Mouse (Mus musculus) urinary bladder, postnatal 36 days (tissue): ENCODE measurements around the gene Ipmk.

Source experiments
- DNase-seq, 2 experiments: peaks; one replicate each; pipeline ENCODE4 v3.0.0; 2022; ENCODE audit warnings: low spot score in 2 of 2, mixed read lengths in 1 of 2

Gene Ipmk

DNA sequence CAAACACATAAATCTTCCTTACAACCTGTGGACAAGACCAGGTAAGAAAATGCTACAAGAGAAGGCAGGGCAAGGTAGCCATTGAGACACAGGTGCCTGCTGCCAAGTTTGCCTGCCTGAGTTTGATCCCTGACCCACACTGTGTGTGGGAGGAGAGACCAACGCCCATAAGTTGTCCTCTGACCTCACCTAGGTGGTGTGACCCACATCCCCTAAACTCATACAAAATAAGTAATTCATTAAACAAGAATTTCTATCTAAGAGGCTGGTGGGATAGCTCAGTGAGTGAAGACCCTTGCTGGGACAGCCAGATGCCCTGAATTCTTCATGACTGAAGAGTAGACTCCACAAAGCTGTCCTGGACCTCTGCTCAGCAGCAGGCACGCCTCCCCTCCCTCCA lies 7.4 kb upstream of the Ipmk start:
- no peak for DNase-seq

DNA sequence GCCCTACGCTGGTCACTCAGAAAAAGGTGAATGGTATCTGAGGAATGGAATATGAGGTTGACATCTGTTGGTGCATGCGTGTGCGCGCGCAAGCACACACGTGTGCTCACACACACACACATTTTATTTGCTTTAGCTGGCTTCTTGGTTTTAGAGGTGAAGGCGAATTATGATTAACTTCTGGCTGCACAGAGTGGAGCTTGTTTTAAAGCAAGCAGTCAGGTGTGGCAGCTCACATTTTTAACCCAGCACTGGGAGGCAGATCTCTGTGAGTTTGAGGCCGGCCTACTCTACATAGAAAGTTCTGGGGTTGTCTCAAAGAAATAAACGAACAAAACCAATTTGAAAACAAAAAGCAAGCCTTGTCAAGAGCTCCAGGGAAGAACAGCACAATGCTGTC lies 6.3 kb upstream of the Ipmk start:
- DNase-seq: no peak

DNA sequence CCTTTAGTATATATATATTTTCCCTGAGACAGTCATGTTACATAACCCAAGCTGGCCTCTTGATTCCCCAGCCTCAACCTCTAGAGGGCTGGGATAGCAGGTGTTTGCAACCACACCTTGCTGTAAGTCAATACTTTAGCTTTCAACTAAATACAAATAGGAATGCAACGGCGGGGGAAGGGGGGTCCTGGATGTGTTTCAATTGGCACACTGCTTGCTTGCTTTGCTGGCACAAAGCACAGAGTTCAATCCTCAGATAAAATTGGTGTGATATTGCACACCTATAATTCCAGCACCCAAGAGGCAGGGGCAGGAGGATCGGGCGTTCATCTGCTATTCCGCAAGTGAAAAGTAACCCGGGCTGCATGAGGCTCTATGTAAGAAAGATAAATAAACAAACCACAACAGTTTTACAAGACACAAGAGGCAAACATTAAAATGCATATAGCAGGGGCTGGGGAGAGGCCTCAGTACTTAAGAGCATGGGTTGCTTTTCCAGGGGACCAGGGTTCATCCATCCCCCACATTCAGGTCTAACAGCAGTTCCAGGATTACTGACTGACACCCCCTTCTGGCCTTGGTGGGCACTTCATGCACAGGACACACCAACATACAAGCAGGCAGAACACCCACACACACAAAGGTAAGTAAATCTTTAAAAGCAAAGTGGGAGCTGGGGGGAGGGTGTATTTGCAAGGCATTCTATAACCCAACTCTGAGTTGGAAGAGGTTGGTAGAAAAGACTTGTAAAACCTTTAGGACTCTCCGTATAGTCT lies 5.3 kb upstream of the Ipmk start:
- DNase-seq: no peak

- no peak for DNase-seq
Measured at GRCm38 (mm10) chr10:71343130-71343529, 4.4 kb upstream of the Ipmk start.

DNA sequence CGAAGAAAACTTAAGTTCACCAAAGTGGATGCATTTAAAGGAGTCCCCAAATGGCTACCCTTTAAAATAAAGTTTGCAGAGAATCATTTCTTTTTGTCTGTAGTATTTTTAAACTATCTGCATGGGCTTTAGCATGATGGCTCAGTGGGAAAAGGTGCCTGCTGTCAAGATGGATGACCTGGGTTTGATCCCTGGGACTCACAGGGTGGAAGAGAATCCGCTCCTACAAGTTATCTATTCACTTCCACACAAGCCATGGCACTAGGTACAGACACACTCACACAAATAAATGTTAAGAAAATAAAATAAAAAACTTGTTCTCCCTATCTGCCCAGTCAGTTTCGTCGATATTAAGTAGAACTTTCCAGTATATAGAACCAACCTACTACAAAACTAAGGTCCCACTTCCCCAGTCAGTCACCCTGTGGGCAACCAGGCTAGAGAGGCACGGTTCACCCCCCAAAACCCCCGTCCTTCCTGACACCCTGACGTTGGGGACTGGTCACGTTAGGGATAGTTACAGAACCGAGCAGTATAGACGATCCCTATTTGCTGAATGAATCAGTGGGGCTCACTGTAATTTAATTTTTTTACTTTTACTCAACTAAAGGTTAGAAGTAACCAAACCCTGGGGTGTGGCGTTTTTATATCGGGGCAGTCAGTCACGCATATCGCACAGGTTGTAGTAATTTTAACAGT lies 3.8 kb upstream of the Ipmk start:
- no peak for DNase-seq

DNA sequence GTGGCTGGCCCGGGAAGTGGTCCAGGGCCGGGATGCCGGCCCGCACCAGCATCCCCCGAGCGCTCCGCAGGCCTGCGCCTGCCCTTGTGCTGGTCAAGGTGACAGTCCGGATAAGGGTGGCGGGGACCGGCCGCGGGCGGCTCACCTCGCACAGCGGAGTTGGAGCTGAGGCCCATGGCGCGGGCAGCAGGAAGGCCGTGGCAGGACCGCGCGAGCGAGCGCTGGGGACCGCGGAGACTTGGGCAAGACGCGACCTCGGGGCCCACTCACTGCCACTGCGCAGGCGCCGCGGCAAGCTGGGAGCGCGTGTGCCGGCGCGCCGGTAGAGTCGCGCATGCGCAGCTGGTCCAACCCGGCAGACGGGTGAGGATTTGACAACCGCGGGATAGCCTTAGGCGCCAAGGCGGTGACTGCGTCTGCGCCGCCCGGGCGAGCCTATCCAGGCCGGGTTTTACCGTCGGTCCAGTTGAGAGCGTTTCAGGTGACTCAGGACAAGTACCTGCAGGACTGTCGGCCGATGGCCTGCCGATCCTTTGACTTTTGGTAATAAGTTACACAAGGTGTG lies 2.9 kb upstream of the Ipmk start, which contains the start of gene Cisd1:
TSS of gene Cisd1 (minus strand) at position 376 of the 565 bp plus-strand sequence.
- DNase-seq: peak; percentile 86 to 95

DNA sequence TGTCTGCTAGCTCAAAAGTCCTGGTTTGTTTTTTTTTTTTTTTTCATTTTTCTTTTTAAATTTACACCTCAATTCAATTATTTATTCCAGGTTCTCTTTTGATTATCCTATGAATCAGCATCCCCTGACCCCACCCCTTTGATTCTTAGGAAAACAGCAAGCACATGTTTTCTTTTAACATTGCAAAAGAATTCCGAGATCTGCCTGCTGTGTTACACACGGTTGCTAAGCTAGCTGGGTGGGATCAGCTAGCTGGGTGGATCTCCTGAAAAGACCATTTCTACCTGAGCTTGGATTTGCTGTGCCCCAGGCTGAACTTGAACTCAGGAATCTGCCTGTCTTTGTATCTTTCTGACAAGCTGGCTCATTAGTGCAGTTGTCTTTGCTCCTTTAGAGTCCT lies 1.5 kb upstream of the Ipmk start:
- DNase-seq: no peak

GRCm38 (mm10) chr10:71346722-71347508 lies 648 bp upstream of the Ipmk start:
- DNase-seq: no peak

DNA sequence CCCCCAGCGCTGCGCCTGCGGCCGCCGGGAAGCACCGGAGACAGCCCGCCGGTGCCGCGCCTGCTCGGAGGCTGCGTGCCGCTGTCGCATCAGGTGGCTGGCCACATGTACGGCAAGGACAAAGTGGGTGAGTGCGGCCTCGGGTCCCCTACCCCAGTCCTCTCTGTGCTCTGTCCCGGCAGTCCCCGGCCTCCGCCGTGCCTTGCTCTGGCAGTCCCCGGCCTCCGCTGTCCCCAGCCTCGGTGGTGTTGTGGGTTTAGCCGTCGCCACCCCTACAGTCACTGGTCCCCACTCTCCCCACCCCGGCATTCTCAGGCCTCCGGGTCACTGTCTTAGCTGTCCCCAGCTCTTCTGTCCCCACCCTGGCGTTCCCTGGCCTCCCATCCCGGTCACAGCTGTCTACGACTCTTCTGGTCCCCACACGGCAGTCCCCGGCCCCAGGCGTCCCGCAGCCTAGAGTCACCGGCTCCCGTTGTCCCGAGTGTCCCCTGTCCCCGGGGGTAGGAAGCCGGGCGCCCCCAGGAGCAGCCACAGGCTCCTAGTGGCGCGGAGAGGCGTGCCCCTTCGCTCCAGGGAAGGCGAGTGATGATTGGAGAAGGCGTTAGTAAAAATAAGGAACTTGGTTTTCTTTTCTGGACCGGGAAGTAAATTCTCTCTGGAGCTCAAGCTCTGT lies 537 bp downstream of the Ipmk start:
- peak; percentile 37 to 44 for DNase-seq

DNA sequence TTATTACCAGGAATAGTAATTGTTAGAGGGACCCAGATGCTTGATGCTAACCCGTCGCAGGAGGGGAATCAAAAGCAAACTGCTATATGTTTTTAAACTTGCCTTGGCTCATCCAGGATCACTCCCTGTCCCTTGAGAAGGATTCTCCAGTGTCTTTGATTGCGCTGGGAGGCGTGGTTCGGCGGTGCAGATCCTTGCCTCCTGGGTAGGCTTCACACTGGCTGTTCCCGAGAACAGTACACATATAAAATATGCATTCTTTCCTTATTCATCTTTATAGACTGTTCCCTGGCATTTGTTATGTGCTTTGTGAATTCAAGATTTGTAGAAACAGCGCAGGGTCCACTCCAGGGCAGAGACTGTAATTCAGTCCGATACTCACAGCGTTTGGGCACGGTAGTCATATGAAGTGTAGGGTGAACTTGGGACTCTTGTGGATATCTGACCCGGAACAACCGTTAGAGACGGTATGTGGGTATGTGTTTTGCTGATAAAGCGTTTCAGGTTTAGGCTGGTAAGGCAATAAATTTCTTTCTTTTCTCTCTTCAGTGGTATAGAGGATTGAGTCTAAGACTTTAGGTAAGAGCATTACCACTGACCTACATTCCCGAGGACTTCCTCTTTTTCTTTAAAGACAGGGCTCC lies 1.2 kb downstream of the Ipmk start:
- DNase-seq: no peak

DNA sequence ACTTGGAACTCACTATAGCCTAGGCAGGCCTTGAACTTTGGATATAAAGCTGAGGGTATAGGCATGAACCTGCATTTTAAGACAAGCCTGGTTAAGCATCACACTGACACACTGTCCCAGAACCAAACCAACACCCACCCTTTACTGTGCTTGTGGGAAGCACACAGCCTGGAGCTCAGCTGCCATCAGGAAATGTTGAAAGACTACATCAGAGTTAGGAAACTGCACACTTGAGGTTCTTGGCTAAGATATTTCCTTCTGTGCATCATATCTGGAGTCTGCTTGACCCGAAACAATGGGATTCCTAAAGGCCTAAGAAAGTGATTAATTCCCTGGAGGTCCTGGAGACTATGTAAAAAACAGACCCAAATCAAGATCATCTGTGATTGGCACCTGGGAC lies 1.7 kb downstream of the Ipmk start:
- DNase-seq: no peak

DNA sequence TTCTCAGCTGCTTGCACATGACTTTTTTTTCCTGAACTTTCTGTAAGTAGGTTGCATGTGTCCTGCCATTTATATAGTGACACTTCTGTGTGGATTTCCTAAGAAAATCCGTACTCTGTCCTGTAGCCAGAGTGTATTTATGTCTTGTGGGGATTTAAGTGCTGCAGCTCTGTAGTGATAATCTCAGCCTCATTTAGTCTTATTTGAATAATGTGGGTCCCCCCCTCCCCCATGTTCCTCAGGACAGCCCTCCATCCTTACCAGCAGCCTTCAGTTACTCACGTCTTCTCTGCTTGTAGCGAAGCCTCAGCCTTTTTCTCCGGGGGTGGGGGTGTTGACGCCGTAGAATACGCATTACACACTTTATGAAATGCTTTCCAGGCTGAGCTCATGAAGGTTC lies 3.7 kb downstream of the Ipmk start:
- DNase-seq: no peak

DNA sequence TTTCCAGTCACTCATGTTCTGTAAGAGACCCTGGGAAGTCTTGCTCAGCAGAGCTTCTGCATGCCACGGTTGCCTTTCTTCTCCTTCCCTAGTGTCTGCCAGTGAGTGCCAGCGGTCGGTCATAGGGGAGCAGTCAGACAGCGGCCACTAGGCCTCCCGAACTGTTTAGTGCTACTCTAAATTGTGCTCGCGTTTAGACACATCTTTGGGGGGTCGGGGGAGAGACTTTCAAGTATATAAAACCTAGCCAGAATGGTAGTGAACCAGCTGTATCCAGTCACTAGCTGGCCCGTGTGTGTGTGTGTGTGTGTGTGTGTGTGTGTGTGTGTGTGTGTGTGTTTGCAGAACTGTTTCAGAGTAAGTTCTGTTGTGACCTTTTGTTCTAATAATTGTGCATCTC lies 6.3 kb downstream of the Ipmk start:
- no peak for DNase-seq

- DNase-seq: no peak
Measured at GRCm38 (mm10) chr10:71354947-71355346, 7.4 kb downstream of the Ipmk start.

GRCm38 (mm10) chr10:71361044-71361443 lies 13.5 kb downstream of the Ipmk start:
- DNase-seq: no peak

DNA sequence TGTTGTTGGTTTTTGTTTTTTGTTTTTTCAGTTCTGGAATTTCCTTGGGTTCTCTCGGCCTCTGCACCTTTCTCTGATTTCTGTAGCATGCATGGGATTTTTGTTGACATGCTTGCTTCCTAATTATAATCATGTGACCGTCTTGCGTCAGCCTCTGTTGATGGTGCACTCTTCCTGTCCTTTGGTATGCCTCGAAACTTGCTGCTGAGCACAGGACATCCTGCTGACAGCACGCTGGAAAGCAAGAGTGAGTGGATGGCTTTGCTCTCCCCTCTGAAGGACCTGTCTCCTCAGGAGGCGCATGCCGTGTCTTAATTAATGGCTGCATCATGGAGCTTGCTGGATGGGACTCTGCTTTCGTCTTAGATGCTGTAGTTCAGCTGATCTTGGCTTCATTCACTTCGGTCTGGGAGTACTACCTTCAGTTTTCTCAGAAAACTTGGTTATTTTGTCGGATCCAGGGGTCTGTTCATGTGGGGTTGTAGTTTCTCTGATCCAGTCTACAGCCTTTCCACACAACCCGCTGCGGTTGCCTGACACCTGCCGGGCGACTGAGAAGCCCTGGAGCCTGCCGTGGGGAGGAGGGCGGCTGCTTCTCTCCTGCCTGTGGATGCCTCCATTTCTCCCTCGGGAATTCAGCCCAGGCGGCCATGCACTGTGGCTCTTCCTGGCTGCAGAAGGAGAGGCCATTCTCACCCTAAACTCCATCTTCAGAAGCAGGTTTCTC lies 14.4 kb downstream of the Ipmk start:
- no peak for DNase-seq

- DNase-seq: no peak
Measured at GRCm38 (mm10) chr10:71363440-71363839, 15.9 kb downstream of the Ipmk start.

DNA sequence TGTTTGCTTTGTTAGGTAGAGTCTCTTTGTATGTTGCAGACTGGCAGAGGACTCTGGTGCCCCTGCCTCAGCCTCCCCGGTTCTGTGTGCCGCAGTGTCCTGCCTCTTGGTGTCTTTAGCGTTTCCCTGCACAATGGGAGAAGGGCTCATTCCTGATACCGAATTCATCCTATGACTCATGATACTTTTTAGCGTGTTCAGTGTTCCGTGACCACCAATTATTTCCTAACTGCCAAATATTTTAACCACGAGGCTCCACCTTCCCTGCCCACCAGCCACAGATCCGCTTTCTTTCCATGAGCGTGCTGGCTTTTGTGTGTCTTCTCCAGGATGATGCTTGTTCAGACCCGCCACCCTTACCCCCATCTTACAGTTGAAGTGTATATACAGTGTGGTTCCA lies 16.3 kb downstream of the Ipmk start:
- no peak for DNase-seq

GRCm38 (mm10) chr10:71368128-71368940 lies 20.8 kb downstream of the Ipmk start:
- DNase-seq: no peak

- DNase-seq: no peak
Measured at GRCm38 (mm10) chr10:71369466-71369865, 21.9 kb downstream of the Ipmk start.
